Mouse (Mus musculus): ENCODE measurements around the gene Gpd2. TPM values are rescaled to one million over a fixed set of nuclear protein-coding genes. Genes with fewer than 3 reads are reported as not detected.

Gpd2 gene
- total and polyA plus RNA-seq, 2 experiments from 2014 or later = 31.1 to 33.0 TPM

DNA sequence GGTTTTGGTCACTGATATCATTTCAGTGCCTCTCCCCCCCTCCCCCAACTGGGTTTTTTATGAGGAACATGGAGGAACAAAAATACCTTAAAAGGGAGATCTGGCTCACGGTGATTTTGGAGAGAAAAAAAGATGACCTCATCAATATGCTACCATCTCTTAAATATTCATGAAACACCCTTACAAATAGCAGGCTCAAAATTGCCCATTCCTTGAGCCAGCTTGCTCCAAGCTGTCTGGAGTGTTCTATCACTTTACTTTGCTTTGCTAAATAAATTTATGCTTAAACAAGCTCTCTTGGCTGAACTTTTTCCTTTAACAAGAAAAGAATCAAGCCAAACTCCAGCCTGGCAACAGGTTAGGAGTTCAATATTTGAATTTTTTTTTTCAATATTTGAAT, 179.3 kb downstream of the Gpd2 start:
- H3K36me3 ChIP-seq (ENCODE audit: insufficient read depth, low read length) = no peaks in the 10 kb centered on the region
- no peak overlapping the region for H3K4me3 ChIP-seq (ENCODE audit: low read depth, low read length)
- no peaks in the 10 kb centered on the region for H3K9me3 ChIP-seq (ENCODE audit: low read length)
- no peak for TF ChIP-seq CTCF (IDR thresholded peaks at IDR 0.05)
- 21% methylated on average over 1 of the region's 1 CpGs for WGBS
- H3K4me1 ChIP-seq (ENCODE audit: insufficient read depth, low read length) = no peaks in the 10 kb centered on the region
- H3K9ac ChIP-seq (replicated peaks; ENCODE audit: low read length, poor library complexity, severe bottlenecking) = no peak overlapping the region
- no peaks in the 10 kb centered on the region for H3K27me3 ChIP-seq (ENCODE audit: insufficient read depth, low read length)
- no peak overlapping the region for H3K4me2 ChIP-seq (ENCODE audit: low read depth, low read length, poor library complexity, severe bottlenecking)
- H3K27ac ChIP-seq (ENCODE audit: low read depth, low read length) = no peak overlapping the region
- DNase-seq (ENCODE audit: low spot score) = no peak
- ATAC-seq (ENCODE audit: low FRiP score) = no peak

Other genes with a start within 250 kb of the Gpd2 start
- 12.6 and 14.6 TPM in 2 replicates for gene Nr4a2, start 113.6 kb upstream of the Gpd2 start, total RNA-seq (2014; rRNA removed)
- 15.4 and 19.4 TPM in 2 replicates for gene Nr4a2, start 113.6 kb upstream of the Gpd2 start, polyA plus RNA-seq (2015; fragmentation: Nextera tagmentation; extraction: Ambion mirVana)